Mouse (Mus musculus) retina, postnatal 7 days (tissue): ENCODE results near the gene Tacc2.

Experiments used
- DNase-seq: peaks from one replicate; pipeline ENCODE4 v3.0.0-alpha.2; 2012; ENCODE audit warnings: low read depth, low spot score

Gene Tacc2

GRCm38 (mm10) chr7:130773171-130773830 lies 196.1 kb downstream of the Tacc2 start:
- no peak for DNase-seq

GRCm38 (mm10) chr7:130773914-130774630 lies 196.8 kb downstream of the Tacc2 start, which contains the start of gene Btbd16:
TSS of gene Btbd16 (plus strand) at chr7:130774069.
- DNase-seq: no peak

- DNase-seq: no peak
Observed at GRCm38 (mm10) chr7:130780866-130781419, 203.7 kb downstream of the Tacc2 start.

GRCm38 (mm10) chr7:130782501-130783050 lies 205.3 kb downstream of the Tacc2 start:
- DNase-seq: no peak

GRCm38 (mm10) chr7:130785923-130786575 lies 208.8 kb downstream of the Tacc2 start:
- DNase-seq: no peak

- no peak for DNase-seq
Observed at GRCm38 (mm10) chr7:130786708-130787107, 209.5 kb downstream of the Tacc2 start.

- no peak for DNase-seq
Observed at GRCm38 (mm10) chr7:130787537-130787936, 210.3 kb downstream of the Tacc2 start.

- no peak for DNase-seq
Observed at GRCm38 (mm10) chr7:130788950-130789349, 211.7 kb downstream of the Tacc2 start.

- no peak for DNase-seq
Observed at GRCm38 (mm10) chr7:130789456-130789855, 212.2 kb downstream of the Tacc2 start.

- DNase-seq: no peak
Observed at GRCm38 (mm10) chr7:130793671-130794070, 216.4 kb downstream of the Tacc2 start.

GRCm38 (mm10) chr7:130796786-130797185 lies 219.5 kb downstream of the Tacc2 start:
- DNase-seq: no peak

- DNase-seq: no peak
Observed at GRCm38 (mm10) chr7:130797524-130797923, 220.3 kb downstream of the Tacc2 start.

- DNase-seq: no peak
Observed at GRCm38 (mm10) chr7:130799418-130799817, 222.2 kb downstream of the Tacc2 start.

- no peak for DNase-seq
Observed at GRCm38 (mm10) chr7:130800681-130801080, 223.4 kb downstream of the Tacc2 start.

GRCm38 (mm10) chr7:130801811-130802210 lies 224.6 kb downstream of the Tacc2 start:
- DNase-seq: no peak

GRCm38 (mm10) chr7:130803251-130803825 lies 226.1 kb downstream of the Tacc2 start:
- no peak for DNase-seq

- no peak for DNase-seq
Observed at GRCm38 (mm10) chr7:130804991-130805390, 227.8 kb downstream of the Tacc2 start.

GRCm38 (mm10) chr7:130807749-130808148 lies 230.5 kb downstream of the Tacc2 start:
- no peak for DNase-seq

GRCm38 (mm10) chr7:130808694-130809093 lies 231.5 kb downstream of the Tacc2 start:
- DNase-seq: no peak

GRCm38 (mm10) chr7:130810238-130810637 lies 233.0 kb downstream of the Tacc2 start:
- no peak for DNase-seq

- no peak for DNase-seq
Observed at GRCm38 (mm10) chr7:130812407-130812806, 235.2 kb downstream of the Tacc2 start.
